Mouse (Mus musculus) left cerebral cortex, adult 2 months (tissue): Measurements from ENCODE around the gene Iffo1. TPM values are rescaled to one million over a fixed set of nuclear protein-coding genes. Genes with fewer than 3 reads are reported as not detected.

Experiments
- DNase-seq, 2 experiments: peaks; one replicate each; pipeline ENCODE4 v3.0.0; 2021 to 2022; ENCODE audit warnings: low spot score in 2 of 2, mixed read lengths in 1 of 2; ENCODE audit errors: extremely low spot score in 1 of 2
- H3K27ac ChIP-seq: fragments of 200-600 bp; 2 replicates; pipeline ENCODE4 v1.8.1; 2022
- H3K4me3 ChIP-seq: fragments of 200-600 bp; 2 replicates; pipeline ENCODE4 v1.8.1; 2022
- CTCF ChIP-seq: fragments of 200-600 bp; IDR thresholded peaks from 2 replicates; pipeline ENCODE4 v1.8.1; 2022; ENCODE audit warnings: antibody characterized with exemption, mild to moderate bottlenecking, moderate library complexity
- intact Hi-C: fragments of 180-260 bp; cut with DNase I; formaldehyde crosslinking; loops from one replicate; pipeline ENCODE4 v1.15.1; 2025
- microRNA-seq, 2 experiments: library from miRNA; unstranded; fragments of <30 nt; microRNA quantifications; one replicate each; pipeline ENCODE4 v1.2.0; 2021
- total RNA-seq, 2 experiments: library from RNA; stranded (reverse); gene quantifications; 2 replicates each; pipeline ENCODE4 v1.2.3; 2021

The Iffo1 gene
- total RNA-seq, 2 experiments from 2014 or later: 64.6 to 67.1 TPM

DNA sequence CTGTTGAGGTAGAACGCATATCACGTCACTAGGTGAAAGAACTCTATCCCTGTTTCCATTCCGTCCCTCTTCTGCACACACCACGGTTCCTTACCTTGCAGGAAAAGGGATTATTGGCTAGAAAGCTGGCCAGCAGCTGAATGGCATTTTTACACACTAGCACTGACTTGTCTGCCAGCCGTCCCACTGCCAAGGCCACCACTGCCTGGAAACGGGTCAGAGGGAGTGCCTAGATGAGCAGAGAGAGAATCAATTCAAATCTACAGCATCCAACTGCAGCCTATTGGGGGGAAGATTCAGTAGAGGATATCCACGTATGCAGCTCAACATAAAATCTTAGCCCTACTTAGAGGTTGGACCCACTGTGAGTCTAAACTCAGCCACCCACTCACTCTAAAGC is 34.6 kb downstream of the Iffo1 start:
- Histone ChIP-seq H3K27ac (no peak overlapping the region), H3K4me3 (no peak overlapping the region)
- TF ChIP-seq CTCF: no peak
- peak in 1 of 2 experiments; percentile 9 for DNase-seq
- intact Hi-C loops: no loop called here

DNA sequence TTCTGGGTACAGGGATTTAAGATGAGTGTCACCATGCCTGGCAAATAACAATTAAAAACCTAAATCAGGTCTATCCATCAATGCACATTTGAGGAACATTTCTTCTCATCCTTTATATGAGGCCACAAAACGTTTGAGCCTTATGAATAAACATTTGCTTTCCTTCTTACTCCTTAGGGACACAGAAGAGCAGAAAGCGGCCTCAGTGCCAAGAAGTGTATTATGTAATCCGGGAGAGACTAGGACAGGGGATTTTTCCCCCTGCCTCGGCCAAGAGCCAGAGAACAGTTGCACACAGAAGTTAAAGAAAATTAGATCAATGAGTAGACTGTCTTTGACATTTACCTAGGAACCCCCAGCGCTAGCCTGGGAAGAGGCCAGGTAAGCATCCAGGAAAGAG is 37.1 kb downstream of the Iffo1 start:
- Histone ChIP-seq H3K4me3 (no peak overlapping the region), H3K27ac (peak overlapping the region; percentile 47; the same call in 1 of the 2 replicates)
- intact Hi-C loops: no loop called here
- no peak for TF ChIP-seq CTCF
- no peak for DNase-seq

DNA sequence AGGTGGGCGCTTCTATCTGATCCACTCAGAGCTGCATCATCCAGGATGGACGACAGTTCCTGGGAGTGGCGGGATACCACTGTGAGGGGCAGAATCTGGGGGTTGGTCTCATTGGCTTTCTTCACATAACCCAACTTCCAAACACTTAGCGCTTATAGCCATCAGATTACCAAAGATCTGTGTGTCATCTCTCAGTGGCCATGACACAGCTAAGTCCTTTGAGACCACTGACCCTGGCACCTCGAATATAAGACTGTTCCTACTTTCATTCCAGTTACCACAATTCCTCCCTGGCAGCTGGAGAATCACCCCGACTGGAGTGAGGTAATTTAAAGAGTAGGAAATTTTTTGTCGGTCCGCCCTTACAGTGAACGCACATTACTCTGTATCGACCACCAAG is 41.2 kb downstream of the Iffo1 start:
- no peak for DNase-seq
- Histone ChIP-seq H3K27ac (no peak overlapping the region), H3K4me3 (no peak overlapping the region)
- intact Hi-C loops: no loop called here
- TF ChIP-seq CTCF: no peak

DNA sequence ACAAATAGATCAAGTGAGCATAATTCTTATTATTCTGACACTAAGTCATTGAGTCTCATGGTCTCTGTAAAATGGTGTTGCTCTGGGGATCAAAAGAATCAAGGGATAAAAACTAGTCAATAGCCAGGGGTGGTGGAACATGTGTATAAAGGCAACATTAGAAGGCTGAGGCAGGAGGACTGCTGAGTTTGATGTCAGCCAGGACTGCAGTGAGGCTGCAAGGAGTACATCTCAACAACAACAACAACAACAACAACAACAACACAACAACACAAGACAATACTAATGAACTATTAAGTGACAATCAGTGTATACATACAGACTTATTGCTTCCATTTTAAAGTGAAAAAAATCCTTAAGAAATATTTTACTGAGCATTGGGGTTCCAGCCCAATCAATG is 45.8 kb downstream of the Iffo1 start:
- DNase-seq: no peak
- TF ChIP-seq CTCF: no peak
- peak overlapping the region; percentile 96 for H3K27ac ChIP-seq
- H3K4me3 ChIP-seq: peak overlapping the region; percentile 82
- intact Hi-C loops: loop anchor here (1.0 to 2.0 kb wide), 2 partner anchors 24 to 80 kb away; partner anchors contain the start of gene Gapdh

DNA sequence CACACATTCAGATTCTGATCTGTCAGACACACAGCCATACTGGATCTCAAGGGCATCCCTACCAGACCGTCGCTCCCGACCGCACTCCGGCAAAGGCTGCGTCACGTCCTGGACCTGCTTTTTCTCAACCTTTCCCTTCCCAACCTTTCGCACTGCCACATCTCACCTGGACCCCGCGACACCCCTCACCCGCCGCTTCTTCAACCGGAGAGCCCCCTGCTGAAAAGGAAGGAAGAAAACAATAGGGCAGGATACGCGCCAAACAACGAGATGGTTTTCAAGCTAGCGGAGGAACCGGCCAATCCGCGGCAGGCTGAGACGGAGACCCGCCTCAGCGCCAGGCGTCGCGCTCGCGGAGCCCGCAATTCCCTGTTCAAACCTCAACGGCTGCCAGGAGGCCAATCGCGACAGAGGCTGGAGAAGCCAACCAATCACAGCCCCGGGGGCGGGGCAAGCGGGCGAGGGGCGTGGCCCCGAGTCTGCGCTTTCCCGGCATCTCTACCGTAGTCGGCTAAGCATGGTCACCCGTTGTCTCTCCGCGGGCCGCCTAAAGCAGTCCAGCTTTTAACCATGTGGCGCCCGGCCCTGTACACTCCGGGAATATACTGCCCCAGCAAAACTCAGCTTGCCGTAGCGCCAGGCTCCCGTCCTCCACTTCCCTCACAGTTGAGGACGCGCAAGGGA is 46.4 kb downstream of the Iffo1 start, which contains the start of the genes Ncapd2 and Mrpl51:
Gene Ncapd2 (minus strand): TSS at position 370 of the 684 bp plus-strand sequence.
Gene Mrpl51 (plus strand): TSS at position 470 of the 684 bp plus-strand sequence.
- peak; percentile 97 for DNase-seq
- peak within 1 kb of the TSS; percentile 96 for H3K27ac ChIP-seq
- intact Hi-C loops: loop anchor here (1.0 to 2.0 kb wide), 3 partner anchors 23 to 80 kb away; partner anchors contain the start of genes Gapdh and Vamp1
- peak within 1 kb of the TSS; percentile 82 for H3K4me3 ChIP-seq
- TF ChIP-seq CTCF: peak; percentile 23; the same call in 1 of the 2 replicates

DNA sequence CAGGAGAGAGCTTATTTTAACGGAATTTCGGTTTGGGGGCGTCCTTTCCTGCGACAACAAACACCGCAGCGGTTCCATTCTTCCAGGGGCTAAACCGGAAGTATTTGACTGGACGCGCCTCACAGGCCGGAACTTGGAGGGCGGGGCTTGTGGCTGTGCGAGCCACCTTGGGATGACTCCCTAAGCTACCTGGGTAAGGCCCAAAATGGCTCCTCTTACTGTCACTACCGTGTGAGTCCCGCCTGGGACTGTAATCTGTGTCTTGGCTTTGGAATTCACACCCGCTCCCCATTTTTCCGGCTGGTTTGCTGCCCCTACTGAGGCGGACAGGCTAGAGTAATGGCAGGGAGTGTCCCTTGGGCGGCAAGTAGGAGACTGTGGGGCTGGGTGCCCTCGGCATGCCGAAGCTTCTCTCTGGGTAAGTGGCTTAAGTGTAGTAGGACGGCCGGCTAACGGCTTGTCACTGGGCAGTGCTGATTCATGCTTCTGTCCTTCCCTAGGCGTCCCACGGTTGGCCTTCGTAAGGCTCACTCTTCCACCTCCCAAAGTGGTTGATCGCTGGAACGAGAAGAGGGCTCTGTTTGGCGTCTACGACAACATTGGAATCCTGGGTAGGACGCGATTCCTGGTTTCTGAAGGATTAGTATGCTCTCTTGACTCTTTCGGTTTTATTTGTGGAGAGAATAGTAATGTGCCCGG is 47.1 kb downstream of the Iffo1 start:
- peak; percentile 86 for DNase-seq
- H3K27ac ChIP-seq: peak overlapping the region; percentile 96
- intact Hi-C loops: loop anchor here (2.0 kb wide), 1 partner anchor 23 kb away; the partner anchor contains the start of gene Vamp1
- TF ChIP-seq CTCF: no peak
- H3K4me3 ChIP-seq: peak overlapping the region; percentile 82

DNA sequence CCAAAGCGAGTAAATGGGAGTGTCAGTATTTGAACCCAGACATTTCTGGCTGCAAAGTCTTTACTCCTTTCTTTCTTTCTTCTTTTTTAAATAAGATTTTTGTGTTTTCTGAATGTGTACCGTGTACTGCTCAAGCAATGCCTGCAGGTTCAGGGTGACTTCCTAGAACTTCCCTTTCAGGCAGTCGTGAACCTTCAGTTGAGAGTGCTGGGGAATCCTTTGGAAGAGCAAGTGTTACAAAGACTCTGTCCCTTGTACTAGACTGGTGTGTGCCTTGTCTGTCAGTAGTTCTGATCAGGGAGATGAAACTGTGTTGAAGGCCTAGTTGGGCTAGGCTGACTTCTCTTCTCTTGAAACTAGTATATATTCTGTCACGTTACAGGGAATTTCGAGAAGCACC is 47.8 kb downstream of the Iffo1 start:
- Histone ChIP-seq H3K4me3 (peak overlapping the region; percentile 82), H3K27ac (peak overlapping the region; percentile 96; the same call in 1 of the 2 replicates)
- no peak for DNase-seq
- no peak for TF ChIP-seq CTCF
- intact Hi-C loops: loop anchor here (2.0 kb wide), 1 partner anchor 22 kb away; the partner anchor contains the start of gene Vamp1

DNA sequence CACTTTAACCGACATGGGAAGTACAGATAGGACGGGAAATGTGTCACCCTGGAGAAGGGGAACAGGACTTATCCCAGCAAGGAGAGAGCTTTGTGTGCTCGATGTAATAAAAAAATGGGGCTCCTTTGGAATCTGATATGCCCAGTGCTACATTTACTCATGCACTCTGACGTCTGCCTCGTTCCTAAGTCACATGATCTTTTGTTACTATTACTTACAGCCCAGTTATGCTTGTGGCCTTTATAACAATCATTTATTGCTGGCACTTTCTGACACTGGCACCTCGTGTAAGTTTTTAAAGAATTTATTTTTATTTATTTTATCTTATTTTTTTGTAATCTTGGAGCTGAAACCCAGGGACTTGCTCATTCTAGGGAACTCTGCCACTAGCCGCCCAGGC is 48.3 kb downstream of the Iffo1 start:
- intact Hi-C loops: loop anchor here (2.0 kb wide), 1 partner anchor 21 kb away; the partner anchor contains the start of gene Vamp1
- no peak for TF ChIP-seq CTCF
- DNase-seq: no peak
- Histone ChIP-seq H3K27ac (no peak overlapping the region), H3K4me3 (no peak overlapping the region)

DNA sequence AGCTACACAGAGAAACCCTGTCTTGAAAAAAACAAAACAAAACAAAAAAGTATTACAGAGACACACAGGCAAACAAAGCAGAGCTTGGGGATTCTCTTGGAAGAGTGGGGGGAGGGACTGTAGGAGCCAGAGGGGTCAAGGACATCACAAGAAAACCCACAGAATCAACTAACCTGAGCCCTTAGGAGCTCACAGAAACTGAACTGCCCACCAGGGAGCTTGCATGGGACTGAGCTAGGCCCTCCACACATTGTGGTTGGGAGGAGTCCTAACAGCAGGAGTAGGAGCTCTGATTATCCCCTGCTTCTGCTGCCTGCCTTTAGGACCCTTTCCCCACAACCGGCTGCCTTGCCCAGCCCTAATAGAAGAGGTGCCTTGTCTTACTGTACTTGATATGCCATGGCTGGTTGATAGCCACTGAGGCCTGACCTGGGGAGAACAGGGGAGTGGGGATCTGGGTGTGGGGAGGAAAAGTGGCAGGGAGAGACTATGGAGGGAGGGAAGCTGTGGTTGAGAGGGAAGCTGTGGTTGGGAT is 50.6 kb downstream of the Iffo1 start:
- TF ChIP-seq CTCF: no peak
- Histone ChIP-seq H3K27ac (0 out of 2 replicates have a peak overlapping the region, but pooled peaks have one; percentile 11), H3K4me3 (no peak overlapping the region)
- intact Hi-C loops: no loop called here
- DNase-seq: no peak

DNA sequence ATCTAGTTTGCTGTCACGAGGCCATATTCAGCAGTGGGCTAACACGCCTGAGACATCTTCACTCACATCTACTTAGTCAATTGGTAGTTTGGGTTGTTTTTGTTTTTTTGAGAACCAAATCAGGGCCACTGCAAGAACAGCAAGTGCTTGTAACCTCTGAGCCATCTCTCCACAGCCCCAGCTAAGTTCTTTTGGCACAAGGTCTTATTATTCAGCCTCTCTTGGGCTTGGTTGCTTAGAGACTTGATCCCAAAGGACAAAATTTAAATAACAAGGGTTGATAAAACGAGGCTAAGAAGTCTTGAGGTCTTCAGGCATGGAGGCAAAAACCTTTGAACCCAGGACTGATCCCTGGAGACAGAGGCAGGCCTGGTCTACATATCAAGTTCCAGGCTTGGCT is 51.3 kb downstream of the Iffo1 start:
- Histone ChIP-seq H3K27ac (no peak overlapping the region), H3K4me3 (no peak overlapping the region)
- no peak for DNase-seq
- intact Hi-C loops: no loop called here
- no peak for TF ChIP-seq CTCF

DNA sequence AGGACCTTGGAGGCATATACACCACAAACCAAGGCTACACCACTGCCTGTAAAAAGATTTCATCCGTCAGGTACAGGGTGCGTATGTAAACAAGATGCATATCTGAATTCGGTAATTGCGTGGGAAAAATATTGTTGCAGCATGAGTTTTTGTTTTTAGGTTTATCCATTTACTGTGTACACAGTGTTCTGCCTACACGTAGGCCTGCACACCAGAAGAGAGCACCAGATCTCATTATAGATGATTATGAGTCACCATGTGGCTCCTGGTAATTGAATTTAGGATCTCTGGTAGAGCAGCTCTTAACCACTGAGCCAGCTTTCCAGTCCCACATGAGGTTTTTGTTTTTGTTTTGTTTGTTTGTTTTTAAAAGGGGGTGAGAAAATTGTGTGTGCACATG is 52.1 kb downstream of the Iffo1 start:
- no peak for TF ChIP-seq CTCF
- Histone ChIP-seq H3K27ac (no peak overlapping the region), H3K4me3 (no peak overlapping the region)
- intact Hi-C loops: no loop called here
- DNase-seq: no peak

DNA sequence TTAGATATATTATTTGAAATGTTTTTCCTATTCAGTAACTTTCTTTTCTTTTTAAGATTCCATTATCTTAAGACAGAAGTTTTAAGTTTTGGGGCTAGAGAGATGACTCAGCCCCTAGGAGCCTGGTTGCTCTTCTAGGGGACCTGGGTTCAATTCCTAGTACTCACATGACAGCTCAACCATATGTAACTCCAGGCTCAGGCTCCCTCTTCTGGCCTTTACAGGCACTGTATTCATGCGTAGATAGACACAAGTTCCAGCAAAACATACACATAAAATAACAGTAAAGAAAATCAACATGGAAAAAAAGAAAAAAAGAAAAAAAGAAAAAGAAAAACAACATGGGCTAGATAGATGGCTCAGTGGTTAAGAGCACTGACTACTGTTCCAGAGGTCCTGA is 65.4 kb downstream of the Iffo1 start:
- DNase-seq: no peak
- intact Hi-C loops: no loop called here
- peak; percentile 4; the same call in 1 of the 2 replicates for TF ChIP-seq CTCF

More for the DNA sequence above, 65.4 kb downstream of the Iffo1 start:
- H3K4me3 ChIP-seq: no peak overlapping the region
- no peak overlapping the region for H3K27ac ChIP-seq

Small RNA genes within 50 kb of the gene (microRNA-seq; reads per million reads assigned to microRNA genes)
- gene Mir3098 (0.24 to 1.5 reads per million in 2 experiments), gene Mir7045 (1.5 to 5.0 reads per million in 2 experiments)

Other genes with a start within 250 kb of the Iffo1 start
- gene Lag3, start 233.5 kb upstream of the Iffo1 start, total RNA-seq: 1 to 10 TPM; 2.1 to 3.1 TPM
- 100 to 1,000 TPM; 845 to 926 TPM for gene Ptms, start 225.1 kb upstream of the Iffo1 start, total RNA-seq
- 100 to 1,000 TPM; 617 to 624 TPM for gene Mlf2, start 213.9 kb upstream of the Iffo1 start, total RNA-seq
- 100 to 1,000 TPM; 148 to 156 TPM for gene Cops7a, start 179.7 kb upstream of the Iffo1 start, total RNA-seq
- 100 to 1,000 TPM; 176 to 191 TPM for gene Pianp, start 148.5 kb upstream of the Iffo1 start, total RNA-seq
- 10 to 100 TPM; 48.2 to 50.6 TPM for gene Zfp384, start 136.1 kb upstream of the Iffo1 start, total RNA-seq
- 10 to 100 TPM; 49.5 to 56.6 TPM for gene Ing4, start 105.5 kb upstream of the Iffo1 start, total RNA-seq
- gene Acrbp, start 95.6 kb upstream of the Iffo1 start, total RNA-seq: 10 to 100 TPM; 12.2 to 18.4 TPM
- gene Lpar5, start 77.3 kb upstream of the Iffo1 start, total RNA-seq: under 1 TPM; 0.50 to 0.68 TPM
- gene Chd4, start 49.3 kb upstream of the Iffo1 start, total RNA-seq: 100 to 1,000 TPM; 166 to 171 TPM
- 10 to 100 TPM; 28.1 to 32.1 TPM for gene Nop2, start 13.3 kb upstream of the Iffo1 start, total RNA-seq
- gene Gapdh, start 21.2 kb downstream of the Iffo1 start, total RNA-seq: 1,000 to 10,000 TPM; 2,312 to 2,314 TPM
- 10 to 100 TPM; 22.6 to 23.4 TPM for gene Ncapd2, start 46.5 kb downstream of the Iffo1 start, total RNA-seq
- 10 to 100 TPM; 69.1 to 74.5 TPM for gene Mrpl51, start 46.6 kb downstream of the Iffo1 start, total RNA-seq
- gene Vamp1, start 70.3 kb downstream of the Iffo1 start, total RNA-seq: 100 to 1,000 TPM; 125 to 128 TPM
- gene Tapbpl, start 86.6 kb downstream of the Iffo1 start, total RNA-seq: 1 to 10 TPM; 5.0 to 6.0 TPM
- not detected for gene Cd27, start 91.8 kb downstream of the Iffo1 start, total RNA-seq
- gene Tuba3a, start 140.8 kb downstream of the Iffo1 start, total RNA-seq: not detected
- 1 to 10 TPM; 7.9 to 9.1 TPM for gene Ltbr, start 168.6 kb downstream of the Iffo1 start, total RNA-seq
- 1 to 10 TPM; 2.5 to 2.7 TPM for gene Scnn1a, start 175.4 kb downstream of the Iffo1 start, total RNA-seq
- gene Tnfrsf1a, start 204.1 kb downstream of the Iffo1 start, total RNA-seq: 10 to 100 TPM; 10.8 to 11.1 TPM
- gene Plekhg6, start 235.6 kb downstream of the Iffo1 start, total RNA-seq: under 1 TPM; 0.30 to 0.34 TPM